Mouse (Mus musculus) stomach, embryonic 15.5 days (tissue): ENCODE data around the gene Lce1b. TPM values are rescaled to one million over a fixed set of nuclear protein-coding genes. Genes with fewer than 3 reads are reported as not detected.

ENCODE experiments used
- ATAC-seq: fragments of 200-750 bp; cut with Nextera tagmentation; 2 replicates; pipeline ENCODE4 v1.8.0; 2017; ENCODE audit warnings: low read depth, moderate number of reproducible peaks, moderate TSS enrichment; ENCODE audit not compliant: insufficient read depth, low FRiP score
- H3K27ac ChIP-seq: fragments of 300-500 bp; sonication (generic); 2 replicates; pipeline ENCODE4 v1.5.1; 2015; ENCODE audit warnings: mild to moderate bottlenecking, inconsistent platforms
- H3K27me3 ChIP-seq: fragments of 300-500 bp; sonication (generic); replicated peaks from 2 replicates; pipeline ENCODE4 v1.6.1; 2015; ENCODE audit warnings: inconsistent platforms
- H3K36me3 ChIP-seq: fragments of 300-500 bp; sonication (generic); 2 replicates; pipeline ENCODE4 v1.6.1; 2015; ENCODE audit warnings: inconsistent platforms
- H3K4me1 ChIP-seq: fragments of 300-500 bp; sonication (generic); 2 replicates; pipeline ENCODE4 v1.6.1; 2015; ENCODE audit warnings: inconsistent platforms
- H3K4me2 ChIP-seq: fragments of 300-500 bp; sonication (generic); 2 replicates; pipeline ENCODE4 v1.6.1; 2015; ENCODE audit warnings: mild to moderate bottlenecking, inconsistent platforms
- H3K4me3 ChIP-seq: fragments of 300-500 bp; sonication (generic); replicated peaks from 2 replicates; pipeline ENCODE4 v1.5.1; 2015; ENCODE audit warnings: inconsistent platforms
- H3K9ac ChIP-seq: fragments of 300-500 bp; sonication (generic); 2 replicates; pipeline ENCODE4 v1.6.1; 2015; ENCODE audit warnings: inconsistent platforms
- H3K9me3 ChIP-seq: fragments of 300-500 bp; sonication (generic); 2 replicates; pipeline ENCODE4 v1.6.1; 2016; ENCODE audit warnings: inconsistent platforms
- WGBS: fragments of 180-500 bp; shearing (Covaris S2); methylation state at CpG from one replicate; pipeline ENCODE4 v1.1.7; 2015; 5-methylcytosine and 5-hydroxymethylcytosine counted together
- polyA plus RNA-seq: library from polyadenylated mRNA; unstranded; fragments of >200 nt; fragmentation: Nextera tagmentation; extraction: Ambion mirVana; gene quantifications from 2 replicates; pipeline ENCODE4 v1.2.1, GENCODE M21; 2015

Gene Lce1b
- polyA plus RNA-seq, 1 experiment from 2014 or later: not detected

GRCm38 (mm10) chr3:92609804-92610203 lies 46.9 kb downstream of the Lce1b start:
- Histone ChIP-seq H3K4me2 (no peak overlapping the region), H3K4me1 (no peaks in the 10 kb centered on the region), H3K4me3 (no peak overlapping the region), H3K27me3 (no peaks in the 10 kb centered on the region), H3K27ac (no peak overlapping the region), H3K36me3 (no peaks in the 10 kb centered on the region), H3K9ac (no peak overlapping the region), H3K9me3 (no peaks in the 10 kb centered on the region)
- 43% methylated on average over 1 of the region's 1 CpGs for WGBS
- no peak for ATAC-seq

- ATAC-seq: no peak
Measured at GRCm38 (mm10) chr3:92607392-92607791, 49.3 kb downstream of the Lce1b start, which contains the start of gene 2210017I01Rik. Gene 2210017I01Rik, minus strand, starts transcription at chr3:92607492.

More at GRCm38 (mm10) chr3:92607392-92607791, 49.3 kb downstream of the Lce1b start, which contains the start of gene 2210017I01Rik:
- no peaks in the 10 kb centered on the region for H3K27me3 ChIP-seq
- no peaks in the 10 kb centered on the region for H3K9me3 ChIP-seq
- H3K27ac ChIP-seq: no peak within 1 kb of the TSS
- no peaks in the 10 kb centered on the region for H3K4me1 ChIP-seq
- H3K9ac ChIP-seq: no peak within 1 kb of the TSS
- H3K4me3 ChIP-seq: no peak within 1 kb of the TSS
- H3K4me2 ChIP-seq: no peak within 1 kb of the TSS
- no peaks in the 10 kb centered on the region for H3K36me3 ChIP-seq

Other genes with a start within 250 kb of the Lce1b start
- 0.60 TPM in 1 of 2 replicates, not detected in the other for gene Sprr2i, start 248.9 kb downstream of the Lce1b start, polyA plus RNA-seq
- 1.2 TPM in 1 of 2 replicates, not detected in the other for gene Sprr2j-ps, start 238.8 kb downstream of the Lce1b start, polyA plus RNA-seq
- gene Gm9774, start 227.5 kb downstream of the Lce1b start, polyA plus RNA-seq: 7.3 and 25.4 TPM in 2 replicates
- 0.73 TPM in 1 of 2 replicates, not detected in the other for gene Sprr2k, start 224.3 kb downstream of the Lce1b start, polyA plus RNA-seq
- gene Sprr1b, start 218.1 kb downstream of the Lce1b start, polyA plus RNA-seq: 1.6 TPM in 1 of 2 replicates, not detected in the other
- gene Sprr3, start 198.2 kb downstream of the Lce1b start, polyA plus RNA-seq: 30.3 and 125 TPM in 2 replicates
- gene Sprr1a, start 171.0 kb downstream of the Lce1b start, polyA plus RNA-seq: 69.5 and 186 TPM in 2 replicates
- gene Sprr4, start 156.4 kb downstream of the Lce1b start, polyA plus RNA-seq: not detected in 2 replicates
- not detected in 2 replicates for gene 2310046K23Rik, start 122.4 kb downstream of the Lce1b start, polyA plus RNA-seq
- gene Ivl, start 83.2 kb downstream of the Lce1b start, polyA plus RNA-seq: 0.41 and 1.2 TPM in 2 replicates
- 0.67 TPM in 1 of 2 replicates, not detected in the other for gene Smcp, start 67.9 kb downstream of the Lce1b start, polyA plus RNA-seq
- not detected in 2 replicates for gene 2210017I01Rik, start 49.4 kb downstream of the Lce1b start, polyA plus RNA-seq
- not detected in 2 replicates for gene Lce6a, start 35.3 kb downstream of the Lce1b start, polyA plus RNA-seq
- not detected in 2 replicates for gene Lce1a1, start 8.6 kb downstream of the Lce1b start, polyA plus RNA-seq
- not detected in 2 replicates for gene Lce1a2, start 13.4 kb upstream of the Lce1b start, polyA plus RNA-seq
- not detected in 2 replicates for gene Lce1c, start 22.3 kb upstream of the Lce1b start, polyA plus RNA-seq
- not detected in 2 replicates for gene Lce1d, start 30.3 kb upstream of the Lce1b start, polyA plus RNA-seq
- not detected in 2 replicates for gene Lce1e, start 52.1 kb upstream of the Lce1b start, polyA plus RNA-seq
- not detected in 2 replicates for gene Lce1f, start 63.4 kb upstream of the Lce1b start, polyA plus RNA-seq
- gene Gm38119, start 82.2 kb upstream of the Lce1b start, polyA plus RNA-seq: not detected in 2 replicates
- not detected in 2 replicates for gene Lce1g, start 95.4 kb upstream of the Lce1b start, polyA plus RNA-seq
- not detected in 2 replicates for gene Lce1h, start 108.1 kb upstream of the Lce1b start, polyA plus RNA-seq
- gene Lce1i, start 122.0 kb upstream of the Lce1b start, polyA plus RNA-seq: not detected in 2 replicates
- not detected in 2 replicates for gene Lce1j, start 133.6 kb upstream of the Lce1b start, polyA plus RNA-seq
- not detected in 2 replicates for gene Lce1k, start 151.0 kb upstream of the Lce1b start, polyA plus RNA-seq
- 0.05 TPM in 1 of 2 replicates, not detected in the other for gene Kprp, start 170.3 kb upstream of the Lce1b start, polyA plus RNA-seq
- gene Lce1l, start 194.4 kb upstream of the Lce1b start, polyA plus RNA-seq: not detected in 2 replicates
- gene 2310050C09Rik, start 213.3 kb upstream of the Lce1b start, polyA plus RNA-seq: not detected in 2 replicates